Comparison of ENCODE assay signal across 16 mouse cellular contexts in the genomic region with DNA sequence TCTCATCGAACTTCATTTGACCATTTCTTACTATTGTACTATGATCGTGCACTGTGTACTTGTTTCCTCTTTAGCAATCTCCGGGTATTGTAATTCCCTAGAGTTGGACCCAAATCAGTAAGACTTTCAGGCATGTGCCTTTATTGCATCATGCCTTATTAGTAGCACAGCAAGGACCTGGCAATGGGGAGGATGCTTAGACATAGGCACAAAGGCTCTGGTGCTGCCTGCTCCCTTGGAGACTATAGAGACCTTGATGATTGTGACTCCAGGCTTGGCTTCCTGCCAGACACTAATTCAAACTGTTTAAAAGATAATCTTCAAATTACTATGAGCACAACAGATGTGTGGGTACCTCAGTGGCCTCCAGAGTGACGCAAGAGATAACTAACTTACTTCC.
"Had no signal": no experiment of that assay in that cellular context is flagged by ENCODE, and none has a peak within 500 bp of the region (broad histone marks: within the 10 kb centered on the region; RNA-seq: fewer than 3 reads in every experiment).

No protein-coding gene starts in this region.

- ATAC-seq: midbrain, embryonic 13.5 days; midbrain, embryonic 15.5 days had no signal

- DNase-seq: lung, adult 18-20 months; lung, embryonic 14.5 days; lung, postnatal 10 days; lung, postnatal 36 days; right cerebral cortex, postnatal 14 days; thymus, adult 2 months; thymus, postnatal 25 days; thymus, postnatal 4 days had no signal

- H3K27ac ChIP-seq: macrophage; midbrain, embryonic 13.5 days; midbrain, embryonic 15.5 days; neural tube, embryonic 12.5 days; stomach, embryonic 15.5 days; stomach, postnatal 0 days had no signal

- H3K27me3 ChIP-seq: midbrain, embryonic 13.5 days; midbrain, embryonic 15.5 days; neural tube, embryonic 12.5 days; stomach, embryonic 15.5 days had no signal

- H3K4me1 ChIP-seq: megakaryocyte, embryonic 14.5 days; midbrain, embryonic 13.5 days; midbrain, embryonic 15.5 days; neural tube, embryonic 12.5 days; stomach, embryonic 15.5 days had no signal

- H3K36me3 ChIP-seq: midbrain, embryonic 15.5 days; neural tube, embryonic 12.5 days had no signal

- H3K4me2 ChIP-seq: lung, embryonic 14.5 days; midbrain, embryonic 11.5 days; midbrain, embryonic 13.5 days; midbrain, embryonic 15.5 days; neural tube, embryonic 12.5 days; stomach, embryonic 15.5 days had no signal

- H3K9me3 ChIP-seq: stomach, embryonic 15.5 days had no signal

- H3K4me3 ChIP-seq: megakaryocyte, embryonic 14.5 days; midbrain, embryonic 13.5 days; midbrain, embryonic 15.5 days; neural tube, embryonic 12.5 days; stomach, embryonic 15.5 days had no signal

- H3K9ac ChIP-seq: lung, embryonic 14.5 days; midbrain, embryonic 13.5 days; midbrain, embryonic 15.5 days; neural tube, embryonic 12.5 days; stomach, embryonic 15.5 days had no signal
